ENCODE assay signal across 10 mouse cellular contexts in the genomic region with DNA sequence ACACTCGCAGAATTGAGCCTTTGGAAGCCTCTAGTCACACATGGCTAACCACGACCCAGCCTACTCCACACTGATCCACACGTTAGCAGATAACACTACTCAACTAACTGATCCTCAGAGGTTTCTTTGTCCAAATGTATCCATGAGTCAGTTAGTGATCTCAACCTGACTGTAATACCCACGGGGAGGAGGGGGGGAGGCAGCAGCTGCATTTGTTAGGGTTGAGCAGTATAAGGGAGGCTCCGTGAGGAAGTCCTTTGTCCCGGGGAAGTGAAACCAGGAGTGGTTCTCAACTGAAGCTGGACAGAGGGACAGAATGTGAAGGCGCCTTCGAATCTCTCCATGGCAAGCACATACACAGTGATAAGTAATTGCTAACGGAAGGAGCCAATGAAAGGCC. TPM values are rescaled to one million over a fixed set of nuclear protein-coding genes. Genes with fewer than 3 reads are reported as not detected.
A peak's percentile ranks its signal among the peaks of the same experiment; 100 is the strongest.
DNase-seq lines count a peak whose midpoint lies in the region; ATAC-seq lines count a peak whose summit lies in the region.
"Had no signal": no experiment of that assay in that cellular context is flagged by ENCODE, and none has a peak within 500 bp of the region (broad histone marks: within the 10 kb centered on the region; RNA-seq: fewer than 3 reads in every experiment).

No protein-coding gene starts in this region.

- H3K4me1 ChIP-seq in forebrain, embryonic 10.5 days: peaks cover 68% of the 10 kb centered on the region
- peaks cover 12% of the 10 kb centered on the region for H3K4me1 ChIP-seq in forebrain, embryonic 15.5 days
- H3K4me1 ChIP-seq in embryonic facial prominence, embryonic 12.5 days: peaks cover 40% of the 10 kb centered on the region
- peaks cover 11% of the 10 kb centered on the region for H3K4me1 ChIP-seq in midbrain, embryonic 16.5 days (ENCODE audit: control insufficient read depth, insufficient read depth, low read length)
- H3K4me1 ChIP-seq in hindbrain, embryonic 16.5 days (ENCODE audit: control insufficient read depth, insufficient read depth, low read depth, low read length): peaks cover 10% of the 10 kb centered on the region

- H3K9ac ChIP-seq in forebrain, embryonic 15.5 days (replicated peaks): no peak overlapping the region
- no peak overlapping the region for H3K9ac ChIP-seq in embryonic facial prominence, embryonic 12.5 days
- H3K9ac ChIP-seq in midbrain, embryonic 16.5 days (ENCODE audit: low read depth, low read length): no peak overlapping the region
- H3K9ac ChIP-seq in hindbrain, embryonic 16.5 days (ENCODE audit: low read depth, low read length): no peak overlapping the region
- H3K9ac ChIP-seq: neural tube, embryonic 13.5 days had no signal

- peak overlapping the region; percentile 2; the same call in 1 of the 2 replicates for H3K27ac ChIP-seq in forebrain, embryonic 10.5 days
- no peak overlapping the region for H3K27ac ChIP-seq in forebrain, embryonic 15.5 days (replicated peaks)
- H3K27ac ChIP-seq in embryonic facial prominence, embryonic 12.5 days: peak overlapping the region; percentile 37; the same call in 1 of the 2 replicates
- no peak overlapping the region for H3K27ac ChIP-seq in midbrain, embryonic 16.5 days (ENCODE audit: low read length)
- no peak overlapping the region for H3K27ac ChIP-seq in hindbrain, embryonic 16.5 days (ENCODE audit: low read depth, low read length)
- H3K27ac ChIP-seq: neural tube, embryonic 13.5 days had no signal

- DNase-seq in forebrain, embryonic 10.5 days (ENCODE audit: extremely low spot score, low spot score): no peak
- DNase-seq in heart, postnatal 10 days: peak; percentile 56 to 60
- no peak for DNase-seq in left cerebral cortex, postnatal 4 days
- DNase-seq: thymus, postnatal 14 days had no signal

- H3K36me3 ChIP-seq in forebrain, embryonic 10.5 days (replicated peaks): peaks cover 8% of the 10 kb centered on the region
- no peaks in the 10 kb centered on the region for H3K36me3 ChIP-seq in forebrain, embryonic 15.5 days
- H3K36me3 ChIP-seq in embryonic facial prominence, embryonic 12.5 days: no peaks in the 10 kb centered on the region
- H3K36me3 ChIP-seq in midbrain, embryonic 16.5 days (ENCODE audit: control insufficient read depth, insufficient read depth, low read length): no peaks in the 10 kb centered on the region
- H3K36me3 ChIP-seq in hindbrain, embryonic 16.5 days (ENCODE audit: control insufficient read depth, insufficient read depth, low read length): no peaks in the 10 kb centered on the region
- H3K36me3 ChIP-seq: neural tube, embryonic 13.5 days had no signal

- ATAC-seq in forebrain, embryonic 15.5 days (replicated peaks): no peak
- ATAC-seq in embryonic facial prominence, embryonic 12.5 days (ENCODE audit: insufficient number of reproducible peaks, insufficient read depth, low FRiP score, low TSS enrichment): no peak
- peak; percentile 79 for ATAC-seq in megakaryocyte, adult 5-6 weeks (ENCODE audit: poor library complexity, severe bottlenecking)
- ATAC-seq in midbrain, embryonic 16.5 days: no peak
- ATAC-seq in hindbrain, embryonic 16.5 days: no peak

- H3K27me3 ChIP-seq in forebrain, embryonic 10.5 days (ENCODE audit: poor library complexity, severe bottlenecking): peaks cover 16% of the 10 kb centered on the region
- peaks cover 3% of the 10 kb centered on the region; the same call in 1 of the 2 replicates for H3K27me3 ChIP-seq in forebrain, embryonic 15.5 days
- H3K27me3 ChIP-seq in embryonic facial prominence, embryonic 12.5 days: no peaks in the 10 kb centered on the region
- H3K27me3 ChIP-seq in midbrain, embryonic 16.5 days (ENCODE audit: control insufficient read depth, insufficient read depth, low read depth, low read length): peaks cover 6% of the 10 kb centered on the region; the same call in 1 of the 2 replicates
- no peaks in the 10 kb centered on the region for H3K27me3 ChIP-seq in hindbrain, embryonic 16.5 days (replicated peaks; ENCODE audit: control insufficient read depth, insufficient read depth, low read length)
- H3K27me3 ChIP-seq: neural tube, embryonic 13.5 days had no signal

- WGBS in forebrain, embryonic 10.5 days: 77% methylated on average over 9 of the region's 9 CpGs
- 79% methylated on average over 9 of the region's 9 CpGs for WGBS in forebrain, embryonic 15.5 days
- WGBS in embryonic facial prominence, embryonic 12.5 days: 62% methylated on average over 9 of the region's 9 CpGs
- 77% methylated on average over 9 of the region's 9 CpGs for WGBS in midbrain, embryonic 16.5 days
- WGBS in hindbrain, embryonic 16.5 days: 77% methylated on average over 9 of the region's 9 CpGs

- intact Hi-C loops in heart, postnatal 10 days (cut with DNase I): loop anchor here (2.0 to 5.0 kb wide), 2 partner anchors 30 to 139 kb away; a partner anchor contains a TSS
- intact Hi-C loops in left cerebral cortex, postnatal 4 days (cut with DNase I): no loop called here

- no peaks in the 10 kb centered on the region for H3K9me3 ChIP-seq in forebrain, embryonic 10.5 days
- no peaks in the 10 kb centered on the region for H3K9me3 ChIP-seq in forebrain, embryonic 15.5 days
- H3K9me3 ChIP-seq in embryonic facial prominence, embryonic 12.5 days: no peaks in the 10 kb centered on the region
- no peaks in the 10 kb centered on the region for H3K9me3 ChIP-seq in midbrain, embryonic 16.5 days (replicated peaks; ENCODE audit: control insufficient read depth, low read length, poor library complexity, severe bottlenecking)
- no peaks in the 10 kb centered on the region for H3K9me3 ChIP-seq in hindbrain, embryonic 16.5 days (ENCODE audit: control insufficient read depth, low read length)
- H3K9me3 ChIP-seq: neural tube, embryonic 13.5 days had no signal

- H3K4me3 ChIP-seq in forebrain, embryonic 10.5 days: no peak overlapping the region
- no peak overlapping the region for H3K4me3 ChIP-seq in forebrain, embryonic 15.5 days
- 0 out of 2 replicates have a peak overlapping the region, but pooled peaks have one; percentile 3 for H3K4me3 ChIP-seq in embryonic facial prominence, embryonic 12.5 days
- no peak overlapping the region for H3K4me3 ChIP-seq in midbrain, embryonic 16.5 days (ENCODE audit: low read depth, low read length)
- H3K4me3 ChIP-seq in hindbrain, embryonic 16.5 days (ENCODE audit: low read length): no peak overlapping the region
- H3K4me3 ChIP-seq: neural tube, embryonic 13.5 days had no signal

- H3K4me2 ChIP-seq in forebrain, embryonic 15.5 days (replicated peaks): no peak overlapping the region
- H3K4me2 ChIP-seq in embryonic facial prominence, embryonic 12.5 days (replicated peaks): peak overlapping the region; percentile 74; the same call in 1 of the 2 replicates
- no peak overlapping the region for H3K4me2 ChIP-seq in midbrain, embryonic 16.5 days (ENCODE audit: low read length)
- no peak overlapping the region for H3K4me2 ChIP-seq in hindbrain, embryonic 16.5 days (ENCODE audit: low read length)
- H3K4me2 ChIP-seq: neural tube, embryonic 13.5 days had no signal

RNA-seq across cellular contexts. Expression of a gene that starts 2.8 kb away (rescaled TPM):
- 7.5 and 8.6 TPM in 2 replicates for polyA plus RNA-seq in forebrain, embryonic 10.5 days (2016; fragmentation: Nextera tagmentation; extraction: Ambion mirVana)
- polyA plus RNA-seq in forebrain, embryonic 15.5 days (2015; fragmentation: Nextera tagmentation; extraction: Ambion mirVana): 1.9 and 2.1 TPM in 2 replicates
- polyA plus RNA-seq in embryonic facial prominence, embryonic 12.5 days (2016; fragmentation: Nextera tagmentation; extraction: Ambion mirVana): 14.1 and 14.5 TPM in 2 replicates
- 10 to 100 TPM; 22.0 to 23.1 TPM for total RNA-seq in heart, postnatal 10 days (2021)
- 123 and 139 TPM in 2 replicates for total RNA-seq in megakaryocyte, adult 5-6 weeks (2015)
- total RNA-seq in megakaryocyte, adult 5-6 weeks (2017): 37.4 and 55.2 TPM in 2 replicates
- 2.1 and 2.6 TPM in 2 replicates for polyA plus RNA-seq in midbrain, embryonic 16.5 days (2015; fragmentation: Nextera tagmentation; extraction: Ambion mirVana)
- 2.4 and 3.5 TPM in 2 replicates for polyA plus RNA-seq in hindbrain, embryonic 16.5 days (2015; fragmentation: Nextera tagmentation; extraction: Ambion mirVana)
- total RNA-seq in left cerebral cortex, postnatal 4 days (2021): 1 to 10 TPM; 6.7 to 6.9 TPM

RNA-seq across cellular contexts. Expression of a gene that starts 53.4 kb away (rescaled TPM):
- 0.76 and 1.1 TPM in 2 replicates for polyA plus RNA-seq in forebrain, embryonic 10.5 days (2016; fragmentation: Nextera tagmentation; extraction: Ambion mirVana)
- polyA plus RNA-seq in forebrain, embryonic 15.5 days (2015; fragmentation: Nextera tagmentation; extraction: Ambion mirVana): 0.11 TPM in 2 replicates
- 4.0 and 5.4 TPM in 2 replicates for polyA plus RNA-seq in embryonic facial prominence, embryonic 12.5 days (2016; fragmentation: Nextera tagmentation; extraction: Ambion mirVana)
- total RNA-seq in heart, postnatal 10 days (2021): not detected
- 0.09 TPM in 1 of 2 replicates, not detected in the other for total RNA-seq in megakaryocyte, adult 5-6 weeks (2015)
- not detected in 2 replicates for total RNA-seq in megakaryocyte, adult 5-6 weeks (2017)
- 0.15 and 0.24 TPM in 2 replicates for polyA plus RNA-seq in midbrain, embryonic 16.5 days (2015; fragmentation: Nextera tagmentation; extraction: Ambion mirVana)
- 0.20 and 0.87 TPM in 2 replicates for polyA plus RNA-seq in hindbrain, embryonic 16.5 days (2015; fragmentation: Nextera tagmentation; extraction: Ambion mirVana)
- total RNA-seq in left cerebral cortex, postnatal 4 days (2021): under 1 TPM; 0.08 to 0.12 TPM

Comparison
In these comparisons a context has a peak if more than half of its experiments do, and no peak if none do; other contexts are left out.
1. H3K27ac ChIP-seq: peak in forebrain, embryonic 10.5 days (single experiment) and embryonic facial prominence, embryonic 12.5 days (single experiment); none in forebrain, embryonic 15.5 days (single experiment), midbrain, embryonic 16.5 days (single experiment) and hindbrain, embryonic 16.5 days (single experiment).
2. DNase-seq: peak in heart, postnatal 10 days (2 of 2); none in forebrain, embryonic 10.5 days (single experiment) and left cerebral cortex, postnatal 4 days (single experiment).